Mouse (Mus musculus) heart, embryonic 16.5 days (tissue): ENCODE results near the gene Wdr38. TPM values are rescaled to one million over a fixed set of nuclear protein-coding genes. Genes with fewer than 3 reads are reported as not detected.
"Not testable (repeated sequence)": the region's sequence is repeated elsewhere in the genome, so short reads cannot be mapped to it uniquely, and the experiment has no call there.

ENCODE experiments used
- ATAC-seq: fragments of 200-750 bp; cut with Nextera tagmentation; replicated peaks from 2 replicates; pipeline ENCODE4 v1.8.0; 2017; ENCODE audit warnings: moderate number of reproducible peaks; ENCODE audit not compliant: insufficient read depth, low FRiP score; ENCODE audit errors: extremely low read depth
- H3K27ac ChIP-seq: fragments of 300-500 bp; sonication (generic); 2 replicates; pipeline ENCODE4 v1.5.1; 2014; ENCODE audit warnings: mild to moderate bottlenecking, low read length, control low read depth, moderate library complexity
- H3K27me3 ChIP-seq: fragments of 300-500 bp; sonication (generic); 2 replicates; pipeline ENCODE4 v1.6.1; 2014; ENCODE audit warnings: low read length, mixed read lengths; ENCODE audit not compliant: control insufficient read depth, insufficient read depth
- H3K36me3 ChIP-seq: fragments of 300-500 bp; sonication (generic); 2 replicates; pipeline ENCODE4 v1.6.1; 2014; ENCODE audit not compliant: control insufficient read depth, insufficient read depth
- H3K4me1 ChIP-seq: fragments of 300-500 bp; sonication (generic); 2 replicates; pipeline ENCODE4 v1.6.1; 2014; ENCODE audit warnings: low read length, mixed read lengths; ENCODE audit not compliant: control insufficient read depth, insufficient read depth
- H3K4me2 ChIP-seq: fragments of 300-500 bp; sonication (generic); 2 replicates; pipeline ENCODE4 v1.6.1; 2014; ENCODE audit warnings: low read depth, mild to moderate bottlenecking, control low read depth, low read length
- H3K4me3 ChIP-seq: fragments of 300-500 bp; sonication (generic); 2 replicates; pipeline ENCODE4 v1.5.1; 2014; ENCODE audit warnings: mild to moderate bottlenecking, control low read depth, low read length
- H3K9ac ChIP-seq: fragments of 300-500 bp; sonication (generic); 2 replicates; pipeline ENCODE4 v1.6.1; 2014; ENCODE audit warnings: low read length, control low read depth
- H3K9me3 ChIP-seq: fragments of 300-500 bp; sonication (generic); replicated peaks from 2 replicates; pipeline ENCODE4 v1.6.1; 2016; ENCODE audit warnings: low read length; ENCODE audit not compliant: control insufficient read depth
- WGBS: fragments of 180-500 bp; shearing (Covaris S2); extraction: QIAGEN DNeasy Blood & Tissue Kit; methylation state at CpG from one replicate; pipeline ENCODE4 v1.1.7; 2014; 5-methylcytosine and 5-hydroxymethylcytosine counted together
- polyA plus RNA-seq: library from polyadenylated mRNA; unstranded; fragments of >200 nt; fragmentation: Nextera tagmentation; extraction: Ambion mirVana; gene quantifications from 2 replicates; pipeline ENCODE4 v1.2.1, GENCODE M21; 2015

Gene Wdr38
- polyA plus RNA-seq, 1 experiment from 2014 or later, result 1.2 TPM

GRCm38 (mm10) chr2:39010144-39010543 is 12.9 kb downstream of the Wdr38 start:
- not testable (repeated sequence) for H3K27me3 ChIP-seq, H3K27ac ChIP-seq, H3K9me3 ChIP-seq, H3K4me3 ChIP-seq, H3K4me2 ChIP-seq, ATAC-seq, H3K9ac ChIP-seq
- Histone ChIP-seq H3K4me1 (peaks cover 30% of the 10 kb centered on the region), H3K36me3 (peaks cover 15% of the 10 kb centered on the region)
- WGBS, result 95% methylated on average over 5 of the region's 5 CpGs

GRCm38 (mm10) chr2:39011264-39011663 is 14.0 kb downstream of the Wdr38 start:
- Histone ChIP-seq H3K36me3 (peaks cover 26% of the 10 kb centered on the region), H3K9ac (no peak overlapping the region), H3K27ac (no peak overlapping the region), H3K4me3 (no peak overlapping the region), H3K4me2 (no peak overlapping the region), H3K4me1 (peaks cover 25% of the 10 kb centered on the region), H3K27me3 (no peaks in the 10 kb centered on the region), H3K9me3 (no peaks in the 10 kb centered on the region)
- no peak for ATAC-seq

- H3K9ac ChIP-seq, result no peak overlapping the region
- ATAC-seq, result no peak
- no peaks in the 10 kb centered on the region for H3K9me3 ChIP-seq
Measured at GRCm38 (mm10) chr2:39011971-39012370, 14.7 kb downstream of the Wdr38 start.

GRCm38 (mm10) chr2:39012768-39013279 is 15.5 kb downstream of the Wdr38 start:
- no peak overlapping the region for H3K4me3 ChIP-seq
- 82% methylated on average over 7 of the region's 7 CpGs for WGBS
- H3K27me3 ChIP-seq, result no peaks in the 10 kb centered on the region
- no peak overlapping the region for H3K27ac ChIP-seq
- H3K9ac ChIP-seq, result no peak overlapping the region
- no peaks in the 10 kb centered on the region for H3K9me3 ChIP-seq
- peaks cover 21% of the 10 kb centered on the region for H3K4me1 ChIP-seq
- no peak for ATAC-seq
- H3K36me3 ChIP-seq, result peaks cover 35% of the 10 kb centered on the region
- H3K4me2 ChIP-seq, result no peak overlapping the region

More at GRCm38 (mm10) chr2:39011971-39012370, 14.7 kb downstream of the Wdr38 start:
- Histone ChIP-seq H3K27me3 (no peaks in the 10 kb centered on the region), H3K4me2 (no peak overlapping the region), H3K4me1 (peaks cover 24% of the 10 kb centered on the region), H3K36me3 (peaks cover 32% of the 10 kb centered on the region), H3K4me3 (no peak overlapping the region), H3K27ac (no peak overlapping the region)
- 78% methylated on average over 3 of the region's 3 CpGs for WGBS

GRCm38 (mm10) chr2:39016581-39016980 is 19.3 kb downstream of the Wdr38 start:
- Histone ChIP-seq H3K9ac (no peak overlapping the region), H3K4me2 (no peak overlapping the region), H3K4me3 (no peak overlapping the region), H3K9me3 (no peaks in the 10 kb centered on the region), H3K27ac (no peak overlapping the region), H3K36me3 (peaks cover 63% of the 10 kb centered on the region), H3K27me3 (no peaks in the 10 kb centered on the region), H3K4me1 (peaks cover 3% of the 10 kb centered on the region)
- no peak for ATAC-seq
- 82% methylated on average over 3 of the region's 3 CpGs for WGBS

- ATAC-seq, result no peak
- H3K27ac ChIP-seq, result no peak overlapping the region
- no peak overlapping the region for H3K4me3 ChIP-seq
- H3K4me2 ChIP-seq, result no peak overlapping the region
- no peaks in the 10 kb centered on the region for H3K4me1 ChIP-seq
- H3K9ac ChIP-seq, result no peak overlapping the region
- H3K36me3 ChIP-seq, result peaks cover 72% of the 10 kb centered on the region
- H3K9me3 ChIP-seq, result no peaks in the 10 kb centered on the region
- no peaks in the 10 kb centered on the region for H3K27me3 ChIP-seq
- WGBS, result 71% methylated on average over 1 of the region's 1 CpGs
Measured at GRCm38 (mm10) chr2:39020004-39020403, 22.7 kb downstream of the Wdr38 start.

- WGBS, result 84% methylated on average over 1 of the region's 1 CpGs
Measured at GRCm38 (mm10) chr2:39031611-39032010, 34.3 kb downstream of the Wdr38 start.

GRCm38 (mm10) chr2:39040215-39040614 is 42.9 kb downstream of the Wdr38 start:
- ATAC-seq, result no peak
- Histone ChIP-seq H3K9me3 (no peaks in the 10 kb centered on the region), H3K4me2 (no peak overlapping the region), H3K9ac (no peak overlapping the region), H3K27me3 (no peaks in the 10 kb centered on the region), H3K36me3 (peaks cover 46% of the 10 kb centered on the region), H3K4me1 (no peaks in the 10 kb centered on the region), H3K4me3 (no peak overlapping the region), H3K27ac (no peak overlapping the region)
- WGBS, result 94% methylated on average over 1 of the region's 1 CpGs

More at GRCm38 (mm10) chr2:39031611-39032010, 34.3 kb downstream of the Wdr38 start:
- peaks cover 54% of the 10 kb centered on the region for H3K36me3 ChIP-seq
- no peak overlapping the region for H3K4me2 ChIP-seq
- no peak overlapping the region for H3K27ac ChIP-seq
- no peaks in the 10 kb centered on the region for H3K4me1 ChIP-seq
- no peaks in the 10 kb centered on the region for H3K9me3 ChIP-seq
- H3K27me3 ChIP-seq, result no peaks in the 10 kb centered on the region
- H3K4me3 ChIP-seq, result no peak overlapping the region
- no peak overlapping the region for H3K9ac ChIP-seq
- no peak for ATAC-seq

- no peak overlapping the region for H3K27ac ChIP-seq
- no peaks in the 10 kb centered on the region for H3K9me3 ChIP-seq
- H3K4me1 ChIP-seq, result no peaks in the 10 kb centered on the region
- no peak overlapping the region for H3K4me3 ChIP-seq
- WGBS, result 93% methylated on average over 1 of the region's 1 CpGs
- no peak for ATAC-seq
- H3K27me3 ChIP-seq, result no peaks in the 10 kb centered on the region
- no peak overlapping the region for H3K4me2 ChIP-seq
- peaks cover 39% of the 10 kb centered on the region for H3K36me3 ChIP-seq
- no peak overlapping the region for H3K9ac ChIP-seq
Measured at GRCm38 (mm10) chr2:39048515-39048914, 51.2 kb downstream of the Wdr38 start.
